Mouse (Mus musculus) kidney, postnatal 25 days (tissue): ENCODE data around the gene Olfr720.

ENCODE experiments used
- DNase-seq, 2 experiments: peaks; one replicate each; pipeline ENCODE4 v3.0.0; 2021; ENCODE audit warnings: mixed read lengths in 2 of 2

The Olfr720 gene

GRCm38 (mm10) chr14:14186738-14187137 is at the start of gene Olfr720:
Gene Olfr720 (minus strand): TSS chr14:14186838.
- no peak for DNase-seq
